Mouse (Mus musculus): ENCODE measurements around the gene Olfr1408. TPM values are rescaled to one million over a fixed set of nuclear protein-coding genes. Genes with fewer than 3 reads are reported as not detected.

The Olfr1408 gene
- polyA plus RNA-seq (2012; rRNA removed) = not detected in 2 replicates

DNA sequence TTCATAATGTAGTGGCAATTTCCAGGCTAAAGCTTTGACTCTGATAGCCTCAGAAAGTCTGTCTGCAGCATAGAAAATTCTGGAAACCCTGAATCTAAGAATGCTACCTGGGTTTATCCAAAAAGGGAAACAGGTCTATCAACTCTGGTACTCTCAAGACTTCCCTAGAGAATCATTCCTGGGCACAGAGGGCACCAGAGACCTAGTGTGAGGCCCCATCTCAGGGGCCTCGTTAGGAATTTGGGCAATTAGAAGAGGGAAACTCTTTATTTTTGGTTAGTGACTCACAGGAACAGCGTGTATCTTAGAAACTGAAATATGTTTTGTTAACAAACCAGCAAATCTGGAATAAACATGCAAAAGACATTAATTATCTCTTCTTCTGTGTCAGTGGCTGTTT is at the start of gene Olfr1408:
Gene Olfr1408 (minus strand): TSS at position 101 of the 400 bp plus-strand sequence.
- no peak for DNase-seq

GRCm38 (mm10) chr1:173174154-173174842 is 37.1 kb upstream of the Olfr1408 start:
- TF ChIP-seq POLR2A (IDR thresholded peaks at IDR 0.05; ENCODE audit: borderline replicate concordance, insufficient read depth, low read length) (no peak), CTCF (IDR thresholded peaks at IDR 0.05; ENCODE audit: borderline replicate concordance, insufficient read depth, low read depth, low read length) (no peak)

More for the DNA sequence above, at the start of gene Olfr1408:
- H3K27me3 ChIP-seq (ENCODE audit: control insufficient read depth, insufficient read depth, low read length) = no peaks in the 10 kb centered on the region
- WGBS = 71% methylated on average over 2 of the region's 2 CpGs
- H3K4me1 ChIP-seq (ENCODE audit: control insufficient read depth, insufficient read depth, low read length) = no peaks in the 10 kb centered on the region
- H3K27ac ChIP-seq (ENCODE audit: insufficient read depth, low read length) = no peak within 1 kb of the TSS
- no peak within 1 kb of the TSS for H3K4me3 ChIP-seq (replicated peaks; ENCODE audit: insufficient read depth, low read depth, low read length)
- TF ChIP-seq POLR2A (IDR thresholded peaks at IDR 0.05; ENCODE audit: borderline replicate concordance, insufficient read depth, low read length) (no peak), CTCF (IDR thresholded peaks at IDR 0.05; ENCODE audit: borderline replicate concordance, insufficient read depth, low read depth, low read length) (no peak)

More at GRCm38 (mm10) chr1:173174154-173174842, 37.1 kb upstream of the Olfr1408 start:
- no peaks in the 10 kb centered on the region for H3K27me3 ChIP-seq (ENCODE audit: control insufficient read depth, insufficient read depth, low read length)
- no peak overlapping the region for H3K4me3 ChIP-seq (replicated peaks; ENCODE audit: insufficient read depth, low read depth, low read length)
- no peak for DNase-seq
- H3K4me1 ChIP-seq (ENCODE audit: control insufficient read depth, insufficient read depth, low read length) = no peaks in the 10 kb centered on the region
- no peak overlapping the region for H3K27ac ChIP-seq (ENCODE audit: insufficient read depth, low read length)

Other genes with a start within 250 kb of the Olfr1408 start
- gene Apcs, start 242.3 kb downstream of the Olfr1408 start, polyA plus RNA-seq (2012; rRNA removed) = not detected in 2 replicates
- not detected in 2 replicates for gene Olfr16, start 187.0 kb downstream of the Olfr1408 start, polyA plus RNA-seq (2012; rRNA removed)
- not detected in 2 replicates for gene Olfr1406, start 53.3 kb upstream of the Olfr1408 start, polyA plus RNA-seq (2012; rRNA removed)
- not detected in 2 replicates for gene Olfr218, start 60.4 kb upstream of the Olfr1408 start, polyA plus RNA-seq (2012; rRNA removed)
- not detected in 2 replicates for gene Olfr1404, start 75.0 kb upstream of the Olfr1408 start, polyA plus RNA-seq (2012; rRNA removed)
- gene Fcer1a, start 89.8 kb upstream of the Olfr1408 start, polyA plus RNA-seq (2012; rRNA removed) = not detected in 2 replicates
- gene Olfr418, start 128.6 kb upstream of the Olfr1408 start, polyA plus RNA-seq (2012; rRNA removed) = not detected in 2 replicates
- gene Mptx2, start 140.4 kb upstream of the Olfr1408 start, polyA plus RNA-seq (2012; rRNA removed) = not detected in 2 replicates
- 250 and 253 TPM in 2 replicates for gene Ackr1, start 196.4 kb upstream of the Olfr1408 start, polyA plus RNA-seq (2012; rRNA removed)
- gene Aim2, start 213.5 kb upstream of the Olfr1408 start, polyA plus RNA-seq (2012; rRNA removed) = 1.3 and 2.0 TPM in 2 replicates
- gene Cadm3, start 230.3 kb upstream of the Olfr1408 start, polyA plus RNA-seq (2012; rRNA removed) = 979 and 1,062 TPM in 2 replicates

Data from cerebellum, adult 2 months (tissue).